Mouse (Mus musculus) lung, adult 2 months (tissue): ENCODE data around the gene Lhfpl3.

ENCODE experiments used
- CTCF ChIP-seq: fragments of 200-500 bp; IDR thresholded peaks from 2 replicates; pipeline ENCODE4 v1.5.1; 2011; ENCODE audit warnings: mild to moderate bottlenecking, low read length, control low read depth; ENCODE audit not compliant: insufficient read depth
- POLR2A ChIP-seq: fragments of 200-500 bp; IDR thresholded peaks from 2 replicates; pipeline ENCODE4 v1.6.1; 2011; ENCODE audit warnings: low read depth, mild to moderate bottlenecking, control low read depth, low read length, borderline replicate concordance; ENCODE audit errors: extremely low read depth

GRCm38 (mm10) chr5:23226753-23227152 lies 480.9 kb downstream of the Lhfpl3 start:
- TF ChIP-seq CTCF (no peak), POLR2A (no peak)
